9 mouse cellular contexts compared by ENCODE assay signal in genomic region chr11:117344339-117345021, GRCm38 (mm10).
A peak's percentile ranks its signal among the peaks of the same experiment; 100 is the strongest.
DNase-seq lines count a peak whose midpoint lies in the region; ATAC-seq lines count a peak whose summit lies in the region.
"Had no signal": no experiment of that assay in that cellular context is flagged by ENCODE, and none has a peak within 500 bp of the region (broad histone marks: within the 10 kb centered on the region; RNA-seq: fewer than 3 reads in every experiment).

No protein-coding gene starts in this region.

- DNase-seq in heart, postnatal 4 days, result no peak
- DNase-seq in forebrain, embryonic 10.5 days (ENCODE audit: extremely low spot score, low spot score), result no peak
- no peak for DNase-seq in limb, embryonic 11.5 days (ENCODE audit: low spot score)
- no peak for DNase-seq in left cerebral cortex, postnatal 14 days (ENCODE audit: low spot score in 2 of 2)
- no peak for DNase-seq in adrenal gland, adult (ENCODE audit: inconsistent age in 2 of 2, low spot score in 1 of 2)
- no peak for DNase-seq in ovary, postnatal 36 days (ENCODE audit: low spot score)
- DNase-seq: kidney, adult 8-10 months had no signal

- ATAC-seq in heart, embryonic 15.5 days (replicated peaks; ENCODE audit: insufficient number of reproducible peaks, insufficient read depth, low FRiP score, low read depth), result no peak
- ATAC-seq in limb, embryonic 11.5 days (ENCODE audit: insufficient number of reproducible peaks, low FRiP score, low TSS enrichment, low read depth), result no peak
- no peak for ATAC-seq in neural tube, embryonic 12.5 days (ENCODE audit: low FRiP score, low read depth)

- H3K4me3 ChIP-seq in heart, embryonic 15.5 days, result no peak overlapping the region
- H3K4me3 ChIP-seq in forebrain, embryonic 10.5 days, result peak overlapping the region; percentile 9
- H3K4me3 ChIP-seq in limb, embryonic 11.5 days (ENCODE audit: low read depth, low read length), result no peak overlapping the region
- H3K4me3 ChIP-seq in neural tube, embryonic 12.5 days, result no peak overlapping the region

- H3K4me2 ChIP-seq in heart, embryonic 15.5 days, result 0 out of 2 replicates have a peak overlapping the region, but pooled peaks have one; percentile 16
- H3K4me2 ChIP-seq in limb, embryonic 11.5 days (ENCODE audit: low read depth, severe bottlenecking), result peak overlapping the region; percentile 26; the same call in 1 of the 2 replicates
- peak overlapping the region; percentile 34 for H3K4me2 ChIP-seq in neural tube, embryonic 12.5 days (replicated peaks)

- no peaks in the 10 kb centered on the region for H3K36me3 ChIP-seq in heart, embryonic 15.5 days
- H3K36me3 ChIP-seq in forebrain, embryonic 10.5 days (replicated peaks), result peaks cover 20% of the 10 kb centered on the region
- peaks cover 2% of the 10 kb centered on the region for H3K36me3 ChIP-seq in limb, embryonic 11.5 days (ENCODE audit: control insufficient read depth, insufficient read depth, low read length)
- no peaks in the 10 kb centered on the region; the same call in 1 of the 2 replicates for H3K36me3 ChIP-seq in neural tube, embryonic 12.5 days

- no peaks in the 10 kb centered on the region for H3K9me3 ChIP-seq in heart, embryonic 15.5 days (replicated peaks)
- no peaks in the 10 kb centered on the region for H3K9me3 ChIP-seq in forebrain, embryonic 10.5 days
- H3K9me3 ChIP-seq in limb, embryonic 11.5 days (ENCODE audit: control insufficient read depth, low read length), result no peaks in the 10 kb centered on the region
- no peaks in the 10 kb centered on the region for H3K9me3 ChIP-seq in neural tube, embryonic 12.5 days

- H3K9ac ChIP-seq in heart, embryonic 15.5 days, result no peak overlapping the region
- no peak overlapping the region for H3K9ac ChIP-seq in limb, embryonic 11.5 days (ENCODE audit: low read length)
- H3K9ac ChIP-seq in neural tube, embryonic 12.5 days, result peak overlapping the region; percentile 6; the same call in 1 of the 2 replicates

- 30% methylated on average over 11 of the region's 11 CpGs for WGBS in heart, embryonic 15.5 days
- 71% methylated on average over 11 of the region's 11 CpGs for WGBS in forebrain, embryonic 10.5 days
- WGBS in limb, embryonic 11.5 days, result 48% methylated on average over 11 of the region's 11 CpGs
- 58% methylated on average over 11 of the region's 11 CpGs for WGBS in neural tube, embryonic 12.5 days

- H3K4me1 ChIP-seq in heart, embryonic 15.5 days (replicated peaks), result peaks cover 86% of the 10 kb centered on the region
- peaks cover 98% of the 10 kb centered on the region for H3K4me1 ChIP-seq in forebrain, embryonic 10.5 days
- peaks cover 70% of the 10 kb centered on the region for H3K4me1 ChIP-seq in limb, embryonic 11.5 days (ENCODE audit: control insufficient read depth, insufficient read depth, low read length)
- H3K4me1 ChIP-seq in neural tube, embryonic 12.5 days, result peaks cover 86% of the 10 kb centered on the region

- no peaks in the 10 kb centered on the region for H3K27me3 ChIP-seq in heart, embryonic 15.5 days
- H3K27me3 ChIP-seq in forebrain, embryonic 10.5 days (ENCODE audit: poor library complexity, severe bottlenecking), result no peaks in the 10 kb centered on the region
- no peaks in the 10 kb centered on the region for H3K27me3 ChIP-seq in limb, embryonic 11.5 days (ENCODE audit: control insufficient read depth, insufficient read depth, low read length)
- H3K27me3 ChIP-seq in neural tube, embryonic 12.5 days (replicated peaks), result no peaks in the 10 kb centered on the region

- intact Hi-C loops in left cerebral cortex, postnatal 14 days (cut with DNase I), result no loop called here

- H3K27ac ChIP-seq in heart, embryonic 15.5 days, result peak overlapping the region; percentile 72
- H3K27ac ChIP-seq in forebrain, embryonic 10.5 days, result peak overlapping the region; percentile 82
- peak overlapping the region; percentile 82 for H3K27ac ChIP-seq in limb, embryonic 11.5 days (replicated peaks; ENCODE audit: low read depth, low read length)
- 0 out of 2 replicates have a peak overlapping the region, but pooled peaks have one; percentile 29 for H3K27ac ChIP-seq in neural tube, embryonic 12.5 days

Comparison
In these comparisons a context has a peak if more than half of its experiments do, and no peak if none do; other contexts are left out.
1. H3K27ac ChIP-seq: peak in every context shown above with its lines; median percentile 82 in forebrain, embryonic 10.5 days; 82 in limb, embryonic 11.5 days; 72 in heart, embryonic 15.5 days; 29 in neural tube, embryonic 12.5 days.